Mouse (Mus musculus) limb, embryonic 14.5 days (tissue): Measurements from ENCODE around the gene Gm45623. TPM values are rescaled to one million over a fixed set of nuclear protein-coding genes. Genes with fewer than 3 reads are reported as not detected.

Experiments
- ATAC-seq: fragments of 200-750 bp; cut with Nextera tagmentation; 2 replicates; pipeline ENCODE4 v1.8.0; 2017; ENCODE audit warnings: low read depth, moderate number of reproducible peaks, moderate TSS enrichment; ENCODE audit not compliant: low FRiP score
- DNase-seq: peaks from one replicate; pipeline ENCODE4 v3.0.0-alpha.2; 2015; ENCODE audit warnings: low spot score
- H3K27ac ChIP-seq: fragments of 300-500 bp; sonication (generic); replicated peaks from 2 replicates; pipeline ENCODE4 v1.5.1; 2014; ENCODE audit warnings: low read depth, mild to moderate bottlenecking, low read length, moderate library complexity, mixed read lengths
- H3K27me3 ChIP-seq: fragments of 300-500 bp; sonication (generic); 2 replicates; pipeline ENCODE4 v1.6.1; 2014; ENCODE audit warnings: low read length, mixed read lengths; ENCODE audit not compliant: control insufficient read depth, insufficient read depth
- H3K36me3 ChIP-seq: fragments of 300-500 bp; sonication (generic); 2 replicates; pipeline ENCODE4 v1.6.1; 2014; ENCODE audit warnings: mild to moderate bottlenecking, low read length, moderate library complexity, mixed read lengths; ENCODE audit not compliant: control insufficient read depth, insufficient read depth
- H3K4me1 ChIP-seq: fragments of 300-500 bp; sonication (generic); 2 replicates; pipeline ENCODE4 v1.6.1; 2014; ENCODE audit warnings: antibody characterized with exemption, low read length, mixed read lengths; ENCODE audit not compliant: control insufficient read depth, insufficient read depth
- H3K4me2 ChIP-seq: fragments of 300-500 bp; sonication (generic); replicated peaks from 2 replicates; pipeline ENCODE4 v1.6.1; 2014; ENCODE audit warnings: low read depth, mild to moderate bottlenecking, low read length, moderate library complexity; ENCODE audit not compliant: severe bottlenecking
- H3K4me3 ChIP-seq: fragments of 300-500 bp; sonication (generic); replicated peaks from 2 replicates; pipeline ENCODE4 v1.5.1; 2014; ENCODE audit warnings: low read length
- H3K9ac ChIP-seq: fragments of 300-500 bp; sonication (generic); 2 replicates; pipeline ENCODE4 v1.6.1; 2014; ENCODE audit warnings: mild to moderate bottlenecking, low read depth, low read length, moderate library complexity; ENCODE audit not compliant: severe bottlenecking
- H3K9me3 ChIP-seq: fragments of 300-500 bp; sonication (generic); 2 replicates; pipeline ENCODE4 v1.6.1; 2016; ENCODE audit warnings: low read length; ENCODE audit not compliant: control insufficient read depth
- POLR2A ChIP-seq: fragments of 200-500 bp; IDR thresholded peaks from 2 replicates; pipeline ENCODE4 v1.8.0; 2012; ENCODE audit warnings: inconsistent platforms, mild to moderate bottlenecking, moderate library complexity, borderline replicate concordance; ENCODE audit not compliant: insufficient read depth, insufficient read length; ENCODE audit errors: extremely low read depth
- WGBS: fragments of 180-500 bp; shearing (Covaris S2); extraction: QIAGEN DNeasy Blood & Tissue Kit; methylation state at CpG from one replicate; pipeline ENCODE4 v1.1.7; 2014; 5-methylcytosine and 5-hydroxymethylcytosine counted together
- polyA plus RNA-seq, 2 experiments: library from polyadenylated mRNA; depleted of rRNA in 1 of 2; stranded (reverse) in 1 of 2; unstranded in 1 of 2; fragments of >200 nt; fragmentation: Nextera tagmentation in 1 of 2; extraction: Ambion mirVana in 1 of 2; gene quantifications; 2 replicates each; pipeline versions ENCODE4 v1.2.1 to v1.2.3; 2012 to 2014

Gm45623 gene
- polyA plus RNA-seq (2012; rRNA removed) = 0.65 and 0.69 TPM in 2 replicates
- 0.66 and 1.0 TPM in 2 replicates for polyA plus RNA-seq (2014; fragmentation: Nextera tagmentation; extraction: Ambion mirVana)

DNA sequence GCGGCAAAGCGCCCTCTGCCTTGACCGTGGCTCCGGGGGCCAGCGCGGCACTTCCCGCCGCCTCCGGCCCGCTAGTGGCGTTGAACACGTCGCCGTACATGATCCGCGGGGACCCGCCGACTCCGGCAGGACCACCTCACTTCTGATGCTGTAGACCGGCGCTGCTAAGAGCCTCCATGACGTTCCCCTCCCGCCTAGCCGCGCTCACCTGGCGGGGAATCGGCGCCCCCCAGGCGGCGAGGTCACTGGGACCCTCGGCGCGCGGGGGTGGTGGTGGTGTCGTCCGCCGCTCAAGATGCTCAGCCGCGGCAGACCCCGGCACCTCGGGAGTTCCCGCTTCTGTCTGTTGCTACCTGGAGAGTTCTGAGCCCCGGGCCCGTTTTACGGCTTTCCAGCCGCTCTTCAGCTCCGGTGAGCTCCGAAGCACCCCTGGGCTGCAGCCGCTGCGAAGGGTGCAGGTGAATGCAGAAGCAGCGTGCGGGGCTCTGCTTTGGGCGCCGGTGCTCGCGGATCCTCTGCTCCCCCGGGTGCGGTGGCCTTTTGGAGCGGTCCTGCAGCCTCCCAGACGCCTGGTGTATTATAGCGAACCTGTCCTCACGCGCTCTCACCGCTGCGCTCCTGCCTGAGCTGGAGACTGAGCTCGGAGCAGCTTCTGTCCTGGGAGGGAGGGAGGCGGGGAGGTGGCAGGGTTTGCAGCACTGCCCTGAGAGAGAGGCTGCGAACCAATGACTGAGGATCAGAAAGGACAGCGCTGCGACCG is at the start of gene Gm45623:
Gene Gm45623 (minus strand): TSS at position 636 of the 760 bp plus-strand sequence.
- DNase-seq (no peak), ATAC-seq (no peak)
- peak within 1 kb of the TSS; percentile 97 for H3K4me2 ChIP-seq
- no peak for TF ChIP-seq POLR2A
- peak within 1 kb of the TSS; percentile 47 for H3K4me3 ChIP-seq
- H3K27ac ChIP-seq = no peak within 1 kb of the TSS
- no peaks in the 10 kb centered on the region for H3K9me3 ChIP-seq
- H3K4me1 ChIP-seq = peaks cover 18% of the 10 kb centered on the region; the same call in 1 of the 2 replicates
- peak within 1 kb of the TSS; percentile 55 for H3K9ac ChIP-seq
- WGBS = 1% methylated on average over 61 of the region's 71 CpGs
- H3K27me3 ChIP-seq = peaks cover 38% of the 10 kb centered on the region
- no peaks in the 10 kb centered on the region for H3K36me3 ChIP-seq

DNA sequence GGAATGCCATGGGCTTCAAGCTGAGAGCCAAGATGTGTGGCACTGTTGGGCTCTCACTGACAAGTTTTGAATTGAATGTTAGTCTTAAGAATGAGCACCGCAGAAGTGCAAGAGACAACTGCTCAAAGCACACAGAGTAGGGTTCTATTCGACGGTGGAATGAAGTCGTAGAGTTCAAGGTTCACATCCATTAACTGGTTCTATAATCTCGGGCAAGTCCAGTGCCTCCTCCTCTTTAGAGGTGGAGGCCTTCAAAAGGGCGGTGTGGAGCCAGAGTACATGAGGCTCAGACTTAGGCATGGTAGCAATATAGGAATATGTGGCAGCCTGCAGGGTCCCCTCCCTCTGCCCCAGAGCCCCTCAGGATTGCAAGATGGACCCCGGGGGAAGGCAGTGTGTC is 43.8 kb upstream of the Gm45623 start:
- TF ChIP-seq POLR2A = no peak
- Histone ChIP-seq H3K9me3 (no peaks in the 10 kb centered on the region), H3K4me1 (no peaks in the 10 kb centered on the region), H3K4me3 (no peak overlapping the region), H3K27me3 (no peaks in the 10 kb centered on the region), H3K9ac (no peak overlapping the region), H3K36me3 (no peaks in the 10 kb centered on the region), H3K27ac (no peak overlapping the region), H3K4me2 (no peak overlapping the region)
- DNase-seq (no peak), ATAC-seq (no peak)
- WGBS = 77% methylated on average over 7 of the region's 7 CpGs

DNA sequence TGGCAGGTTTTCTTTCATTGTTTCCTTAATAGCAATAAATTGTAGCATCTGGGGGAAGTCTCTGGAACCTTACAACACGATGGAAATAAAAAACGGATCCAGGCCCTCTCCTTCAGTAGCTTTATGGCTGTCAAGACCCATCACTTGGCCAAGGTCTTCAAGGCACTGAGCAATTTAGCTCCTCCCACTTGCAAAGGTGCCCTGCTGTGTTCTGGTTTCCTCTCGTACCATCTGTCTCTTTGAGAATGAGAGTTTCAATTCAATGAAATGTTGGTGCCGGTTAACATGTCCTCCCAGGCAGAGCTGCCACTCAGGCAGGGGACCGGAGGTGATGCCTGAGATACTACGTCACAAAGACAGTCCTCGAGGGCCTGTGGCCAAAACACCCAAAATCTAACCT is 41.9 kb upstream of the Gm45623 start:
- Histone ChIP-seq H3K4me2 (no peak overlapping the region), H3K9me3 (no peaks in the 10 kb centered on the region), H3K4me1 (no peaks in the 10 kb centered on the region), H3K27me3 (no peaks in the 10 kb centered on the region), H3K27ac (no peak overlapping the region), H3K9ac (no peak overlapping the region), H3K36me3 (no peaks in the 10 kb centered on the region), H3K4me3 (no peak overlapping the region)
- TF ChIP-seq POLR2A = no peak
- 75% methylated on average over 7 of the region's 7 CpGs for WGBS
- no peak for DNase-seq
- ATAC-seq = no peak

DNA sequence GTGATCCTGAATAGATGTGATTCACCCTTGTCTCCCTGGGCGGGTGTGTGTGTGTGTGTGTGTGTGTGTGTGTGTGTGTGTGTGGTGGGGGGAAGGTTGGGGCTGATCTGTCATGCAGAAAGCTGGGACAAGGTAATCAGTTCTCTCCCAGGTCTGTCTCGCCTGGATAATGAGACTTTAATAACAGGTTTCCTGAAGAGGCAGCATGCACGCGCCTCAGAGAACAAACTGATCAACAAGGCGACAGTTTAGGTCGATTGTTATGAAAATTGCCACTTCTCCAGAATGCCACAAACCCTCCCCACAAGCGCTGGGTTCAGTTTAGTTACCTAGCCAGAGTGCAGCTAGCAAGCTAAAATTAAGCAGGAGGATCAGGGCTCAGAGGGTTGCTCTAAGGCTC is 40.8 kb upstream of the Gm45623 start:
- H3K36me3 ChIP-seq = no peaks in the 10 kb centered on the region
- no peaks in the 10 kb centered on the region for H3K27me3 ChIP-seq
- DNase-seq (no peak), ATAC-seq (no peak)
- no peak overlapping the region for H3K4me3 ChIP-seq
- no peak overlapping the region for H3K27ac ChIP-seq
- H3K9me3 ChIP-seq = no peaks in the 10 kb centered on the region
- H3K4me1 ChIP-seq = no peaks in the 10 kb centered on the region; the same call in 1 of the 2 replicates
- WGBS = 62% methylated on average over 7 of the region's 7 CpGs
- no peak overlapping the region for H3K4me2 ChIP-seq
- no peak for TF ChIP-seq POLR2A
- H3K9ac ChIP-seq = no peak overlapping the region

DNA sequence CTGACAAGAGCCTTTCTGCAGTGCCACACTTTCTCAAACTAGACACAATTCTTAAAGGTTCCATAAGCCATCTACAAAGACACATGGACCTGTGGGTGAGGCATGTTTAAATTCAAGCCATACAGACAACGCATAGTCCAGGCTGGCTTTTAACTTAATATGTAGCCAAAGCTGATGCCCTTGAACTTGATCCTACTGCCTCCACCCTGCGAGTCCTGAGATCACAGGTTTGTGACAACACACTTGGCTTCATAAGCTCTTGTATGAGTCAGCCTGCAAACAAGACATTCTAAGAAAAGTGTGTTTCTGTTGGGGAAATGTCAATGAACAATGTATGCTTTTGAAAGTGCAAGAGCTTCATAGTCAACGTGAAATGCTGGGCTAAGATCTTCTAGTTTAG is 39.2 kb upstream of the Gm45623 start:
- ATAC-seq = no peak
- DNase-seq = no peak
- Histone ChIP-seq H3K9me3 (no peaks in the 10 kb centered on the region), H3K4me3 (no peak overlapping the region), H3K9ac (no peak overlapping the region), H3K27me3 (no peaks in the 10 kb centered on the region), H3K4me2 (no peak overlapping the region), H3K4me1 (no peaks in the 10 kb centered on the region; the same call in 1 of the 2 replicates), H3K27ac (no peak overlapping the region), H3K36me3 (no peaks in the 10 kb centered on the region)
- no peak for TF ChIP-seq POLR2A
- WGBS = 85% methylated on average over 3 of the region's 3 CpGs
